Mouse (Mus musculus) adrenal gland, postnatal 25 days (tissue): ENCODE results near the gene Anapc15-ps. TPM values are rescaled to one million over a fixed set of nuclear protein-coding genes. Genes with fewer than 3 reads are reported as not detected.

ENCODE experiments used
- DNase-seq: peaks from one replicate; pipeline ENCODE4 v3.0.0; 2021; ENCODE audit warnings: mixed read lengths
- total RNA-seq: library from RNA; stranded (reverse); gene quantifications from 2 replicates; pipeline ENCODE4 v1.2.3, GENCODE M21; 2021

Anapc15-ps gene
- total RNA-seq, 1 experiment from 2014 or later, result not detected

DNA sequence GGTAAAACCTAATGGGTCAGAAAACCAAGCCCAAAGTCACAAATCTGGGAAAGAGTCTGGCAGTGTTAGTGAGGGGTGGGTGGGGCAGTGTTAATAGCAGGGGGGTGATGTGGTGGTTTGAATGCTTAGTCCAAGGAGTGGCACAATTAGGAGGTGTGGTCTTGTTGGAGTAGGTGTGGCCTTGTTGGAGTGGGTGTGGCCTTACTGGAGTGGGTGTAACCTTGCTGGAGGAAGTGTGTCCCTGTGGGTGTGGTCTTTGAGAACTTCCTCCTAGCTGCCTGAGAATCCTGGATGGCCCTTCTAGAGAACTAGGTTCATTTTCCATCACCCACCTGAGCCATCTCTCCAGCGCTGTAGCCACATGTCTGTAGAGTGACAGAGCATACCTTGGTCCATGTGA, 16.6 kb upstream of the Anapc15-ps start:
- DNase-seq, result no peak

DNA sequence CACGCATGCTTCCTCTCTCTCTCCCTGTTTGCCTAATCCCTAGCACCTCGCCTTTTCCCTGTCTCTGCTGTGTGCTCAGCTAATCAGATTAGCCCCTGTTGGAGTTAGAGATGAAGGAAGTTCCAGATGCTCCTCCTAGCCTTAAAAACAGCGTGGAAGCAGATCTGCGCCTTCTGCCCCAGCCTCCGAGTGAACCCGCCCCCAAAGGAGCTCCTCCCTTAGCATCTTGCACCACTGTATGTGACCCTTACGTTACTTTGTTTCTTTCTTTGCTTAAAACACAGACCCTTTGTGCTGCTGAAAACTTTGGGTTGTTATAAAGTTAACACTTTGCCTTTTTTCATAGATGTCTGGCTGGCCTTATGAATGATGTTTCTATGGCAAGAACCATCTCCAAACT, 15.8 kb upstream of the Anapc15-ps start:
- no peak for DNase-seq

DNA sequence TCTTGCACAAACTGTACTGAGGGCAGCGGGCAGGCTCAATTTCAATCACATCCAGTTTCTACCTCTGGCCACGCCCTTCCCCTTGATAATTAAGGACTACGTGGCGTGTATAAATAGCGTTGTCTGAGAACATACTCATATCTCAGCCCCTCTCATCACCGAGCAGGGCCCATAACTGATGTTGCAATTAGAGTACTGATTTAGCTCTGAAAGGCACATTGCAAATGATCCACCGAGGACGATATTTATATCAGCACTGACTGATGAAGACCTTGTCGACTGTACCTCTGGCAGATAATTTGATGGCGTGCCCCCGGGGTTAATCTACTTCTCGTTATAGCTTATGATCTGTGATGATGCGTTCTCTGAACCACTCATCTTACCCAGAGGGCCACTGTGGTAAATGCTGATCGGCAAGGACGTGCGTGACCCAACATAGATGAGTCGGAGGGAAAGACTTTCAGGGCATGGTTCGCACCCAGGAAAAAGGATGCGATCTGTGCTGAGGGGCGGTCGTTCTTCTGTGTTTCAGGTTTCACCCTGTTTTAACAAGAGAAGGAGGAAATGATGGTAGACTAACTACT, 14.4 kb upstream of the Anapc15-ps start:
- DNase-seq, result no peak

DNA sequence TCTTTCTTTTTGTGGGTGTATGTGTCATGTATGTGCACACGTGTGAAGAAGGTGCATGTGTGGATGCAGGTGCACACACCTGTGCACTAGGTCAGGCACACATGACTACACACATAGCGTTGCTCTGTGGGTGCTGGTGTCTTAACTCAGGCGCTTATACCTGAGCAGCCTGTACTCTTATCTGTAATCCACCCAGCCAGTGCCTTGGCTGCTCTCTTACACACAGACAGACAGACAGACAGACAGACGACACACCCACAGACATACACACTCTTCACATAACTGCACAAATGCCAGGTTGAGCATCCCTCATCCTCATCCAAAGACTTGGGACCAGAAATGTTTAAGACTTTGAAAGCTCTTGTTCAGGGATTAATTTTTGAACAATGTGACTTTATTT, 12.8 kb upstream of the Anapc15-ps start:
- DNase-seq, result no peak

DNA sequence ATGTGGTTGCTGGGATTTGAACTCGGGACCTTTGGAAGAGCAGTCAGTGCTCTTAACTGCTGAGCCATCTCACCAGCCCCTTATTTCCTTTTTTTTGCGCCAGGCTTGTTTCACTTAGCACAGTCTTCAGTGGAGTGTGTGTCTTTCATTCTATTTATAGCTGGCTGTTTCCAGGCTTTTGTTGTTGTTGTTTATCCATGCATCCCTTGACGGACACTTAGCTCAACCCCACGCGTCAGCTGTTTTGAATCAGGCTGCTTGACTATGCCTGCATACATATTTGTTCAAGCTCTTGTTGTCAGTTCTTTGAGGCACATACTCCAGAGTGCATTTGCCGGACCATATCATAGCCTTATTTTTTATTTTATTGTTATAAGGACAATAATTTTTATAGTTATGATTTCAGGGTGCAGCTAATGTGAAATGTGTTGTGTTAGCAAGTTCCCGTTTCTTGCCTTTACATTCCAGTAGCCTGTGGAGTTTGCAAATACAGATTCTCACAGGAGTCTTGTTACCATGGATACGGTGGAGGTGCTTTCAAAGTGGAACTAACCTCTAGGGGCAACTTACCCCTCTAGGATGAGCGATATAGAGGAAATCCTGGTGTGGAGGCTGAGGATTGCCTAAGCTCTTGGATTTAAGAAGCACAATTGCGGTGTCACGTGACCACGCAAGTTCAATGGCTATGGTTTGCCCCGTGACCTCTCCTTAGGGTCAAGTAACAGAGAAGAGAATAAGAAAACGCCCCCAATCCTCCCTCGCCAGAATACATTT, 11.7 kb upstream of the Anapc15-ps start:
- DNase-seq, result no peak

DNA sequence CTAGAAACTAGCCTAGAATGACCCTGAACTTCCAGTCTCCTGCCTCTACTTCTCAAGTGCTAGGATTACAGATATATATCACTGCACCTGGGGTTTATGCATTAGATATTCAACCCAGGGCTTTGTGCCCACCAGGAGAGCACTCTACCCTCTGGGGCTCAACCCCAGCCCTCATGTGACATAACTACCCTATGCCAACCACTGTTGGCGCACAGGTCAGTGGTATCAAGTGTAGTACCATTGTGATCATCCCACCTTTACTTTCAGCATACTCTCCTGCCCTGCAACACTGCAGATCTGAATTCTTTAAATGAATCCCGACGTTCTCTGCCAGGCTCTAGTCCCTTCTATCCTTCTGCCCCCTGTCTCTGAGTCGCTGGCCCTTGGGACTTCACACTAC, 11.0 kb upstream of the Anapc15-ps start:
- no peak for DNase-seq

DNA sequence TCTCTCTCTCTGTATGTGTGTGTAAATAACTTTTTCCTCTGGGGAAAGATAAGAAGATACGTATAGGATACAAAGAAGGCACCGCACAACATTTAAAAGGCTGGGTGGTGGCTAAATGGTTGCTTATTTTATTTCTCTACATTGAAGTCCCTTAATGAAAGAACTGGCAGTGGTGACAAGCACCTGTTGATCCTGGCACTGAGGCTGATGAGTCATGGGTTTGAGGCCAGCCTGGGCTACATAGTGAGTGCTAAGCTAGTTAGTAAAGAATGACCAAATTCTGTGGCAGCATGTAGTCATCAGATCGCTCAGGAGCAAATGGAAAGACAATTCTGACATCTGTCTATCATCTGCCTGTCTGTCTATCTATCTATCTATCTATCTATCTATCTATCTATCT, 10.5 kb upstream of the Anapc15-ps start:
- no peak for DNase-seq

DNA sequence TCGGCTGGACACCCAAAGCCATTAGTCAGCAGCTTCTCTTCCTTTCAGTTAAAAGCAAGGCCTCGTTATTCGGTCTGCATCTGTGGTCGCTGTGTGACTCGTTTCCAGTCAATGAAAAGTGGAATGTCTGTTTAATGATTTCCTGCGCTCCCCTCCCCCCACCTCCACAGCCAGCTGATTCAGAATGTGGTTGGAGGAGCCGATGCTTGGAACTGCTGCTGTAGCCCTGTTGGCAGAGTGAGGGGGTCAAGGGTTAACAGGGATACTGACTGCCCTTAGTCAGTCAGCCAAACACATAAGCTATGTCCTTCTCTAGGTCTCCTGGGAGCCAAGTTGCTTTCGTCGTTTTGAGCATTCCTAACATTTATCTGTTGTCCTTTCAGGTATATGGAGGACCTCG, 9.7 kb upstream of the Anapc15-ps start:
- no peak for DNase-seq

DNA sequence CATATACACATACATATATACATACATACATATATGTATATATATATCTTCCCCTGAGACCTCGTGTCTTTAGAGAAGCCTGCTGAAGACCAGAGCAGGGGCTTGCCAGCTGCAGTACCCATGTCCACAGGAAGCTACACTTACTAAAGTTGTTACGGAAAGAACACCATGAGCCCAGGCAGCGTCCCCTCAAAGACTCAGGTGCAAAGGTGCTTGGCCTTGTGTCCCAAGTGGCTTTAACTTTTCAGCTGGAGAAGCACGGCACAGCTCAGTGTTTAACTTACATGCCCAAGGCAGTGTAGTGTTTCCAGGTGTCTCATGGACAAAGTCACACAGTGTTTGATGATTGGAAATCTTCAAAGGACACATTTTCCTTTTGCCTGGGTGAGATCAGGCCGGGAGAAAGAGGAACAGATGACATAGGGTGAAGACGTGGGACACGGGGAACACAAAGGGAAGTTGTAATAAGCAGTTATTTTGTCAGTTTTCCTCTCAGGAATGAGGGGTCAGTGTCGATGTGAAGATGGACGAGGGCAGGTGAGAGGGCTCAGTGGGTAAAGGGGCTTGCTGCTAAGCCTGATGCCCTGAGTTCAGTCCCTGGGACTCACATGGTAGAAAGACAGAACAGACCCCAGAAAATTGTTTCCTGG, 9.0 kb upstream of the Anapc15-ps start:
- no peak for DNase-seq

DNA sequence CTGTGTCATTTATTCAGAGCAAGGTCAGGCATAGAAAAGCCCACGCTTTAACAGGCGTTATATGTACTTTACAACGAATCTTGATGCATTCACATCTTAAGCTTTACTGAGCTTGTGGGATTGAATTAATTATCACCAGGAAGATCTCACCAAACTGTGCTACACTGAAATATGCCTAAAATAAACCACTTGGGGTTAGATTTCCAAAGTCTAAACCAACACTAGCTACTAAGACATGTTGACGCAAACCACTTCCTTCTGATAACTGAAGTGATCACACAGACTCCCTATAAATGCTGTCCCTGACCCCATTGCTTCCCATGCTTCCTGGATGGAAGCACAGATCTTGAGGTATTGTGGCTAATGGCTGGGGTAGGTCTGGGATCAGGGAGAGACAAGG, 8.2 kb upstream of the Anapc15-ps start:
- DNase-seq, result no peak

DNA sequence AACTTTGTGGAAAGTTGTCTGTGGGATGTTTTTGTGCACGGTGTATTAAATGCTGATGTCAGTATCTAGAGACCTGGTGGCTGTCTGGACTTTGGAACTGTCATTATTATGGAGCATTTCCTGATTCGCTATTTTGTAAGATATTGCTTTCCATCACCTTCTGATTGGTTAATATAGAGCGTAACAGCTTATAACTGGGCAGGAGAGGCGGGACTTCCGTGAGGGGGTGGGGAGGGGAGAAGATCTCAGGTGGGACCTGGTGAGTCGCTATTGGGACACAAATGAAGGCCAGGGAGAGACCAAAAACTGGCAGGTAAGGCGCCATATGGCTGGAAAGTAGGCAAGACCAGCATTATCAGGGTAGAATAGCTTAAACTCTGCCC, 7.8 kb upstream of the Anapc15-ps start:
- no peak for DNase-seq

DNA sequence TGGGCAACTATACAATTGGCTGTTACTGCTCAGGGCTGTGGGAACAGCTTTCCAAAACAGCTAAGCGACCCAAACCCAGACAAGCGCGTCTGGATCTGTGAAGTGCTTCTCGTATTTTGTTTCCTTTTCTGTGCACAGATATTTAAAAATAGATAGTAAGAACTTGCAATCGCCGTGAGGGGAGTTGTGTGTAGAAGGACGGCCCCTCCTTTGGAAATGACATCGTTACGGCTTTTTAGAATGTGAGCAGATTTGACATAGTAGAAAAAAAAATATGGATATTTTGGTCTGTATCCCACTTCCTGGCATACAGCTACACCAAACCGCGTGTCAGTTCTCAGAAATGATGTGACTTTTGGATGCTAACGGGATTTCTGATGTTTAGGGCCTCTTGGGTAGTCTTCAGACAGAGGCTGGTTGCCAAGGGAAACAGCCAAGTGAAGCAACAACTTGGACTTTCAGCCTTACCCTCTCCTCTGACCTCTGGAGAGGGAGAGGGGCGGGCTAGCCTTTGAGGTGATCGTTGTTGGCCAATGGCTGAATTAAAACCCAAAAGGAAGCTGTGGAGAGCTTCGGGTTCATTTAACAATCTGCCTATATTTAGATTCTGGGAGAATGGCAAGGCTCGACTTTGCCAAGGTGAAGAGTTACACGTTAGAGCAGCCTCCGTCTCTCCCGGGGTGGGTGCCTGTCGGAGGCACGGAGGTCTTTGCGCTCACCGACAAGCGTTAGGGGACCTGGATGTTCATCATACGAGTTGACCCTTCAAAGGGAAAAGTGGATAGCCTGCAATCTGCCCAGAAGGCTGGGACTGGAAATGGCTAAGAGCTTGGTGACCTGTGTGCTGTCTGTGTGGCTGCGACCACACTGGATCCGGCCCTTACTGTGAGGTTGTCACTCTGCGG, 7.2 kb upstream of the Anapc15-ps start:
- DNase-seq, result no peak

DNA sequence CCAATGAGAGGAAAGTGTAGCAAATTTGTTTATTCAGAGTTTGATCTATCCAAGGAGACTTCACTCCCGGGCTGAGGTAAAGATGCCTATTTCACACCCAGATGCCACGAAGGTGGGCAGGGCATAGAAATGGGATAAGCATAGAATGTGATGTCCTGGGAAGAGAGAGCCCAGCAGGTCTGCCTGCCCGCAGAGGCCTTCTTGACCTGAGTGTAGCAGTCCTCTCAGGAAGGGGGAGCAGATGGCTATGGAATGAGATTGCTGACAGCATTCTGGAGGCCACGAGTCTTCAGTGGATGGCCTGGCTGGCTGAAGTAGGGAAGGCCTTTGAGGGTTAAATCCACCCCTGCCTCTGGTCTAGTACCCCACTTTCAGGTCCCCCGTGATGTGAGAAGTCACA, 5.9 kb upstream of the Anapc15-ps start:
- DNase-seq, result no peak

DNA sequence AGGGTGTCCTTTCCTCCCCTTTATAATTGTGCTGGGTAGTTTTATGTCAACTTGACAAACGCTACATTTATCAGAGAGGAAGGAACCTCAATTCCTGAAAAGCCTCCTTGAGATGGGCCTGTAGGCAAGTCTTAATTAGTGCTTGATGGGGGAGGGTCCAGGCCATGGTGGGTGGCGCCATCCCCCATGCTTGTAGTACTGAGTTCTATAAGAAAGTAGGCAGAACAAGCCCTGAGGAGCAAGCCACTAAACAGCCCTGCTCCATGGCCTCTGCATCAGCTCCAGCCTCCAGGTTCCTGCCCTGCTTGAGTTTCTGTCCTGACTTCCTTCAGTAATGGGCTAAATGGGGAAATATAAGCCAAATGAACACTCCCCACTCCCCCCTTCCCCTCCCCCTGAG, 5.4 kb upstream of the Anapc15-ps start:
- no peak for DNase-seq

DNA sequence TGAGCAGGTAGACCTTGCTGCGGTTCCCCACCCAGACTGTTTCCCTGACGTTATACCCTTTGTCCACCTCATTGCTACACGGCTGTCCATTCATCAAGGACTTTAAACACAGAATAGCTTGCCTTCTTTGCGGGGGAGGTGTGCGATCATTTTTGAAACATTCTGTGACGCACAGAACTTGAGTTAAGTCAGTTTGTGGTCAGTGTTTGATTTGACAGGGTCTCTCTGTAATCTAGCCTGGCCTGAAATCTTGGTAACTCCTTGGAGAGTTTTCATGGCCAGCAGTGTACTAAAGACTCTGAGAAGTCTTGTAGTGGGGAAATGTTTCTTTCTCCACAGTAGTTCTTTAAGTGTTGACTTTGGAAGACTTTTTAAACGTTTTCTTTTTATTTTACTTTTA, 5.0 kb upstream of the Anapc15-ps start:
- no peak for DNase-seq

DNA sequence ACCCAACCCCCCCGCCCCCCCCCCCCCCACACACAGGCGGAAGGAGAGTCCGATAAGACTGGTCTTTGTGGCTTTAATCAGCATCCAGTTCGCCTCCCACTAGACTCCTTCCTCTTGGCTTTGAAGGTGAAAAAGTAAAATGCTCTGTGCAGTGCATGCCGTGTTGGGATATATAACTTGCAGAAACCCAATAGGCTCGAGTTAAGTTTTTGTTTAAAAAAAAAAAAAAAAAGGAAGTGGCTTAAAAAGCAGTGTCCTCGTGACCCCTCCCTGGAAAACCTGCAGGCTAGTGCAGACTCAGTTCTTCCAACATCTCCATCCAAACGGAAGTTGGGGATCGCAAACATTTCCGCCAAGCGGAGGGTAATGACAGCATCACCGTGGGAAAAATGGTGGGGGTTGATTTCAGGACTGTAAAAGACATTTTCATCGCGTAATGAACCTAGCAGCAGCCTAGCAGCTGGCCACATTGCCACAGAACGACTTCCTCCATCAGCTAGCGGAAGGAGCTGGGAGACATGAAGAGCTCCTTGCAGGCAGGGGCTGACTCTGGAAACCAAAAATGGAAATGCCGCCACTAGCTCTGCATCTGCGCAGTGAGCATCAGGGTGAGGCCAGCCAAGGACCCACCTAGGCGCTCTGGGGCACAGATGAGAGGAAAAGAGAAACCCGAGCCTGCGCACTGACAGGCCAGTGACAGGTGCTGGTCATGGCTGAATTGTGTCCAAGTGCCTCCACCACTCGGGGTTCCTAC, 4.3 kb upstream of the Anapc15-ps start:
- no peak for DNase-seq

DNA sequence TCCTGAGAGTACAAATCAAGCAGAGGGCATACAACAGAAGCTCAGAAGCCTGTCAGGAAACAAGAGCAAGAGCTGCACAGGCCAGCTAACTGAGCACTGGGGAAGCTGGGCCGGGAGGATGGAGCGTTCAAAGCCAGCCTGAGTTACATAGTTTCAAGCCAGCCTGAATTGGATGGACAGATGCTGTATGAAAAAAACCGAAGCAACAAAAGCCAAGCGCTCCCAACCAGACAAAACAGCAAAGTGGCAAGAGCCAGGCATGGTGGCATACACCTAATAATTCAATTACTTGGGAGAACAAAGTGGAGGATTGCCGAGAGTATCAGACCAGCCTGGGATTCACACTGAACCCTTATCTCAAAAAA, 3.7 kb upstream of the Anapc15-ps start:
- DNase-seq, result no peak

DNA sequence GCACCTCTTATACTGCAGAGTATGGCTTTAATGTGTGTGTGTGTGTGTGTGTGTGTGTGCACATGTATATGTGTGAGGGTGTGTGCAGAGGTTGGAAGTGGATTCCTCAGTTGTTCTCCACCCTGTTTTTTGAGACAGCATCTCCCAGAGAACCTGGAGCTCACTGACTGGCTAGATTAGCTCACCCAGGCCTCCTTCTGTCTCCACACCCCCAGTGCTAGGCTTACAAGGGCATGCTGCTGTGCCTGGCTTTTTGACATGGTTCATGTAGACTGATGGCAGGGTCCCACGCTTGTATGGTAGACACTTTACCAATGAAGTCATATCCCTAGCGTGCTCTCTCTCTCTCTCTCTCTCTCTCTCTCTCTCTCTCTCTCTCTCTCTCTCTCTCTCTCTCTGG, 3.1 kb upstream of the Anapc15-ps start:
- DNase-seq, result no peak

DNA sequence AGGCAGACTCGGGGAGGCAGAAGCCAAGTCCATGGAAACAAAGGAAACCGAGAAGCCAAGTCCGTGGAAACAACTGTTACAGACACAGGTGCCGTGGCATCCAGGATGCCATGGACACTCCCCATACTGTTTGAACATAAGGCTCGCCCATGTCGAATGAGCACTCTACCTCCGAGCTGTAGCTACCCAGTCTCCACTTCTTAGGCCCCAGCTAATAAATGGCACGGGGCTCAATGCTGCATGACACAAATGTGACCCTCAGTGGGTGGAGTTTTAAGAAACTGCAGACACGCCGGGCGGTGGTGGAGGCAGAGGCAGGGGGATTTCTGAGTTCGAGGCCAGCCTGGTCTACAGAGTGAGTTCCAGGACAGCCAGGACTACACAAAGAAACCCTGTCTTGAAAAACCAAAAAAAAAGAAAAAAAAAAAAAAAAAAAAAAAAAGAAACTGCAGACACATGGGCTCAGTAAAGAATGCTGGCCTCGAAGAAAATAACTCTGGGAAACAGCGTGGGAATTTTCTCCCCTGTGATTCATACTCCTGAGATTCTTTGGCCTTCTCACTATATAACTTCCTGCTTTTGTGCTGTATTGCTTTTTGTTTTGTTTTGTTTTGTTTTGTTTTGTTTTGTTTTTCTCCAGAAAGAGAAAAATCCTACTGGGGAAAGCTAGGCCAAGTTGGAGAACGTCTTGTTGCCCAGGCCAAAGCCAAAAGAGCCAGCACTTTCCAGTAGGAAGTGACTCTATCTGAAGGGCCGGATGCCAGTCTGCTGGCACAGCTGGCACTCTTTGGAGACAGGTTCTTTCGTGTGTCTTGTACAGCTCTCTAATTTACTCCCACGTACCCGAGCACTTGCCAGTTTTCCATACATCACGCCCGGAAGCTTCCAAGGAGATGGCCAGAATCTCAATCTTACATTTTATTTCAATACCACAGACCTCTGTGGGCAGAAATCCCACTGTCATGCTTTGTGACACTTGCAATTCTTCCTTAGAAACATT, 2.2 kb downstream of the Anapc15-ps start:
- DNase-seq, result no peak

DNA sequence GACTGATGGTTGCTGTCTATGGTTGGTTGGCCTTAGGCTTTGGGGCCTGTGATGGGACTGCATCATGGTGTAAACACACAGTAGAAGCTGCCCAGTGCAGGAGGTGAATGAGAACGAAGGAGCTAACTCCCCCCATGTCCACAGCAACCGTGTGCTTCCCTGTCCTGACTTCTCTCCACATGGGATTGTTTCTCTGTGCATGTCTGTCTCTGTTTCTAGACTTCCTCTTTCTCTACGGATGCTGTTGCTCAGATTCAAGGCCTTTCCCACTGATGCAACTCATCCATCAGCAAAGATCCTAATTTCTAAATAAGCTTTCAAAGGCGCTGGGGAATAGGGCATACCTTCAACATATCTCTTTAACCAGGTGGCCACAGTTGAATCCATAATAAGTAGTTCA, 3.4 kb downstream of the Anapc15-ps start:
- DNase-seq, result no peak

DNA sequence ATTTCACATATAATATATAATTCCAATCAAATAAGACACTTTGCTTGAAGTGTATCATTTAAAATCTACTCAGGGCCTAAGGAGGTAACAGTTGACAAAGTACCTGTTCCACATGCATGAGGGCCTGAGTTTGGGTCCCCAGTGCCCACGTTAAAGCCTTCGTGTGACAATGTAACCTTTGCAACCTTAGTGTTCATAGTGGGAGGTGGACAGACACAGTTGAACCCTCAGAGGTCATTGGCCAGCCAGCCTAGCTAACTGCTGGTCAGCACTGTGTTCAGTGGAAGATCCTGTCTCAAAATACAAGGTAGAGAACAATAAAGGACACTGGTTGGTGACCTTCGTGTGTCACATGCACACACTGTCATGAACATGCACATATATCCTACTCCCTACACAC, 4.2 kb downstream of the Anapc15-ps start:
- no peak for DNase-seq
